Mouse (Mus musculus): ENCODE measurements around the gene Tnnc2. TPM values are rescaled to one million over a fixed set of nuclear protein-coding genes. Genes with fewer than 3 reads are reported as not detected.

Gene Tnnc2
- not detected in 4 replicates for total RNA-seq (2023; ENCODE audit: inconsistent age)

DNA sequence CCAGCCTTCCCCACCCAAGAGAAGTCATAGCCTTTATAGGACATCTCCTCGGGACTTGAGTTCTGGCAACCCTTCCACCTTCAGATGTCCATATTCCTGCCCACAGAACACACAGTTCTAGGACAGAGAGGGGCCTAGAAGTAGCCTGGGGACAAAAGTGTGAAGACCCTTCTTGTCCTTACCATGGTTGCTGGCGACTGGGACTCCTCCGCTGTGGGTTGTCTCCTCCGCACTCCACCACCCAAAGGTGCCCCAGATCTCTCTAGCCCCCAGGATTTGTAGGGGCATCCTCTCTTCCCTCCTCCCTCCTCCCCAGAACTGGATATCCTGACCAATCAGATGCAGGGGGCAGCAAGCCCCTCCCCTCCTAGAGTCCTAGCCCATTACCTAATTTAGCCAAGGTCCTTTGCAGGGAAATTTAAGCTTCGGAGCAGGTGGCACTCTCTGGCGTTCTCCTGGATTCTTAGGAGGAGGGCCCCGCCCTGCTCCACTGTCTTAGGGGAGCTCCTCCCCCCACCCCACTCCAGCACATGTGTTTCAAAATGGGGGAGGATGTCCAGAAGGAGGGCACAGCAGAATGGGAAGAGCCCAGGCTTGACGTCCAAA lies at the start of gene Tnnc2:
Gene Tnnc2 (minus strand): TSS at position 487 of the 606 bp plus-strand sequence.

DNA sequence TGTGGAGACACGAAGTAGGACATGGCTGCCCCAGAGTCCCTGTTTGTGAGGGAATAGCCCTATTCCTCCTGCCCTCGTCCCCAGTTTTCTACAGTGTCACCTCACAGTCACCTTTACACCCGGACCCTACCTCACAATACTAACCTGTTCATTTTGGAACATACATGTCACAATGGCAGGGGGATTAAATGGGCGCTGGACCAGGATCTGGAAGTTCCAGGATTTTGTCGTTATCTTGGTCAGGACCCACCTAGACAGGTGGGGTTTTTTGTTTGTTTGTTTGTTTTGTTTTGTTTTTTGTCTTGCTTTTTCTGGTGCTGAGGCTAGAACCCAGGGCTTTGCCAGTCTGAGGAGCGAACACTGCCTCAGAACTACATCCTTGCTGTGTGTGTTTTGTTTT lies 48.7 kb upstream of the Tnnc2 start, which contains the start of gene Spata25:
Gene Spata25 (minus strand): TSS at position 101 of the 400 bp plus-strand sequence.

DNA sequence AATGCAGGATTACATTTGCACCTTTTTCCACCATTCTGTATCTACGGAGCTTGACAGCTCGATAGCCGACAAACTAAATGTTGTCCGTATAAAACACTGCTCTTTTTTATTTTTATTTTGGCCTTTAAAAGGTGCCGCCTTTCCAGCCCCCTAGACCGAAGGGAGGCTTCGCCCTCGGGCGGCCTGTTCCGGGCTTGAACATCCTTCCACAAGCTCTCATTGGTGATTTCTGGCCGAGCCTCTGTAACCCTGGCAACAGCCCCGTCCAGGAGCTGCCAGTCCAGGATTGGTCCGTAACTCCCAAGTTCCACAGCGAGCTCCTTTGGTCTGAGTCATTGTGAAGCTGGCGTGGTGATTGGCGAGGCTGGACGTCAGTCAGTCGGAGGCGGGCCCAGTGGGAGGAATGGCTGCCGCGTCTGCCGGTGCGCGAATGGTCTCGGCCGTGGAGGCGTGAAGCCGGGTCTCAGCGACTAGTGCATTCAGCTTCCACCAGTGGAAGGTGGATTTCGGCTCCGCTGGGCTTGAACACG lies 42.9 kb upstream of the Tnnc2 start, which contains the start of gene Zswim1:
Gene Zswim1 (plus strand): TSS at position 51 of the 530 bp plus-strand sequence.

DNA sequence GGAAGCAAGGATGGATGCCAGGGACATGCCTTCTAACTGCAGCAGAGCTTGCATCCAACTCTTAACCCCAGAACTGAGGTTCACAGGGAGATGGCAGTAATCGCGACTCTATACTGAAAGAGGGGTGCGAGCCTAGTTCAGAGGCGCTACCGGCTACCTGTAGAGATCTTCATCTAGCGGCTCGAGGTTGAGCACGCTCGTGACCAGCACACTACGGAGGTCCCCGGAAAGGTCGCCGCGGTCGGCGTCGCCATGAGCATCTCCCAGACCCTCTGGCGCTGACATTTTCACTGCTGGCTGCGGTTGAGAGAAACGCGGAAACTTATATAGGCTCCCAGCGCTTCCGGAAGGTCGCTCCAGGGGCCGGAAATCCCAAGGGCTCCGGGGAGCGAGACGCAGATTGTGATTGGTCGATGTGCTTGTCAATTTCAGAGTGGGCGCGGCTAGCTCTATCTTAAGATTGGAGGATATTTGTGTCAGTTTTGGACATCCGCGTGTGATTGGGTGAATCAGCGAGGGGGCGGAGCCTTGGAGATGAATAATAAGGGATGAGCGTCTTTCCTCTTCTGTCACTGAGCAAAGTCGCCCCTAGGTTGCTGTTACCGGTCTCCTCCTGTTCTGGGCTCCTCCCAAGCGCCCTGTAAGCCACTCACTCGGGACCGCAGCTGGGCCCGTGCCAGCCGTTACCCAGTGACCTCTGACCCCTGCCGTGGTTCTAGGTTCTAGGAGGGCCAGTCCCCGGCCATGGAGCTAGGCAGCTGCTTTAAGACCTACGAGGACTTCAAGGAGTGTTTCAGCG lies 25.0 kb upstream of the Tnnc2 start, which contains the start of the genes Acot8 and Zswim3:
Gene Acot8 (minus strand): TSS at position 350 of the 799 bp plus-strand sequence.
Gene Zswim3 (plus strand): TSS at position 566 of the 799 bp plus-strand sequence.

DNA sequence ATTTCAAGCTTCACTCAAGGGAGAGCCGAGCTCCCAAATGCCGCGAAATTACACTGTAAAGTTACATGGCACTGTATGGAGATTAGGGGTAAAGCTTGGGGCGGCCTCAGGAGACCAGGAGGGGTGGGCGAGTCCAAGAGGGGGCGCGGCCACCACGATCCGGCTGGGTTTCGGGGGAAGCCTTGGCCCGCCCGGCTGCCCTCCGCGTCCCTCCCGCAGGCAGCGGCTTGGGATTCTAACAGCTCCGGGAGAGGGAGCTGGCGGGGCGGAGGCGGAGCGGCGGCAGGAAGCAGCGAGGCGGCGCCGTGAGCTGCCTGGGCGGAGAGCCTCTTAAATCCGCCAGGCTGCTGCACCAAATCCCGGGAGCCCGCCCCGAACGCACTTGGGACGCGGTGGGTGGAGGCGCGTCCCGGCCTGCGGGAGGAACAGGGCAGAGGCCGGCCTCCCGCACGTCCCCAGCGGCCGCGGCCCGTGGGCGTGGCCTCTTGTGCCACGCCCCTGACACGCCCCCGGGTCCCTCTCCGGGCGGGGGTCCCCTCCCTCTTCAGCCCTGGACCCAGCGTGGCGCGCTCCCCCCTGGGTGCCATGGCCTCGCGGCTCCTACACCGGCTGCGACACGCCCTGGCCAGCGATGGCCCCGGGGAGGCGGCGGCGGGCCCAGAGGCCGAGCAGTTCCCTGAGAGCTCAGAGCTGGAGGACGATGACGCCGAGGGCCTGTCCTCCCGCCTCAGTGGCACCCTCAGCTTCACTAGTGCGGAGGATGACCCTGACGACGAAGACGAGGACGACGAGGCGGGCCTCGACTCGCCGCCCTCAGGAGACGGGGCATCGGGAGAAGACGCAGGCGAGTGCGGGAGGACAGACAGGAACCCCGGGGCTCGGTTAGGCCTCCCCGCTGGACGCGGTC lies 6.0 kb upstream of the Tnnc2 start, which contains the start of gene Snx21:
Gene Snx21 (plus strand): TSS at position 343 of the 907 bp plus-strand sequence.

DNA sequence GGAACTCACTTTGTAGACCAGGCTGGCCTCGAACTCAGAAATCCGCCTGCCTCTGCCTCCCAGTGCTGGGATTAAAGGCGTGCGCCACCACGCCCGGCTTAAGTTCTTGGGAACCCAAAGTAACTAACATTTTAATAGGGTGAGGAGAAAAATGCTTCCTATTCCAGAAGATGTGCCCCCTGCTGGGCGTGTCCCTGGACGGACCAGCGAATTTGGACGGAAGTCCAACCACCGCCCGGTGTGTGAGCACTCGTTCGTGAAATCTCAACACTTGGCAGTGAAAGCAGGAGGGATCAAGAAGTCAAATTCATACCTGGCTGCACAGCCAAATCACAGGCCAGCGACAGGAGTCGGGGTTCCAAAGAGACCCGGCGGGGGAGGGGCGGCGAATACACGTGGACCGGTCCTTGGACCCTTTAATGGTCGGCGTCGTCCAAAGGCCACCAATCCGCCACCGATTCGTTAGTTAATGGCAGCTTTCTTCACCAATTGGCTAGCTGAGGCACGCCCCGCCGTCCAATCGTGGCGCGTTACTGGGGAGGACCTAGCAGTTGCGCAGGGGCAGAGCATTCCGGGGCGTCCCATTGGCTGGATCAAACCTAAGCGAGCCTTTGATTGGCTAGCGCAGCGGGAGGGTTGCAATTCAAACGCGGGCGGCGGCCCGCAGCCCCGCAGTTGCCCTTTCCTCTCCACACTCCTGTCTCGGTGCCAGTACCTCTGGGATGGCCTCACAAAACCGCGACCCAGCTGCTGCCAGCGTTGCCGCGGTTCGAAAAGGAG lies 10.3 kb downstream of the Tnnc2 start, which contains the start of gene Ube2c:
Gene Ube2c (plus strand): TSS at position 641 of the 780 bp plus-strand sequence.

DNA sequence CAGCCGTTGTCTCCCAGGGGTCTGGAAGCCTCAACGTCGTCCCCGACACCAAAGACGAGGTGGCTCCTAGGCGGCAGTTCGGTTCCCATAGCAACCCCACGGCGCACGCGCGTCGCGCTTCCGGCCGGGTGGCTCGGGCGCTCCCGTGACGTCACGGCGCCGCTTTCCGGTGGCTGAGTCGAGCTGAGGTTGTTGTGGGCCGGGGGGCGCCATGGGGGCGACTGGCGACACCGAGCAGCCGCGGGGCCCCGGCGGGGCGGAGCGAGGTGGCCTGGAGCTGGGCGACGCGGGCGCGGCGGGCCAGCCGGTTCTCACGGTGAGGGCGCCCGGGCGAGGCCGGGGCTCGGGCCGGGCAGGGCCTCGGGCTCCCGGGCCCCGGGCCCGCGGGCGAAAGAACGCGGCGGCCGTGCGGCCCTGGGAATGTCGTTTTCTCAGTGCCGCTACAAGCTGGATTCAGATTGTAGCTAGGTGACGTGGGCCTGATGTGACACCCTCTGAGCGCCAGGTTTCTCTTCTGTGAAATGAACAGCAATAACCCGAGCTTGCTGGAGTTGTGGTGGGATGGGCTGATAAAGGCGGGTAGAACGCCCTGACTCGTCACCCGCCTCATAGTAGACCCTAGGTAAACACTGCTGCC lies 33.8 kb downstream of the Tnnc2 start, which contains the start of the genes Wfdc3 and Dnttip1:
Gene Wfdc3 (minus strand): TSS at position 89 of the 637 bp plus-strand sequence.
Gene Dnttip1 (plus strand): TSS at position 141 of the 637 bp plus-strand sequence.

Other genes starting within 250 kb of the Tnnc2 start
- not detected in 4 replicates for gene Wfdc2, start 217.6 kb downstream of the Tnnc2 start, total RNA-seq (2023; ENCODE audit: inconsistent age)
- not detected in 4 replicates for gene Spint3, start 206.5 kb downstream of the Tnnc2 start, total RNA-seq (2023; ENCODE audit: inconsistent age)
- not detected in 4 replicates for gene Wfdc6a, start 194.5 kb downstream of the Tnnc2 start, total RNA-seq (2023; ENCODE audit: inconsistent age)
- gene Eppin, start 186.4 kb downstream of the Tnnc2 start, total RNA-seq (2023; ENCODE audit: inconsistent age), result not detected in 4 replicates
- gene Wfdc6b, start 166.4 kb downstream of the Tnnc2 start, total RNA-seq (2023; ENCODE audit: inconsistent age), result not detected in 4 replicates
- gene Wfdc8, start 166.3 kb downstream of the Tnnc2 start, total RNA-seq (2023; ENCODE audit: inconsistent age), result not detected in 4 replicates
- not detected in 4 replicates for gene Wfdc16, start 141.2 kb downstream of the Tnnc2 start, total RNA-seq (2023; ENCODE audit: inconsistent age)
- not detected in 4 replicates for gene Wfdc10, start 123.9 kb downstream of the Tnnc2 start, total RNA-seq (2023; ENCODE audit: inconsistent age)
- gene Wfdc9, start 123.4 kb downstream of the Tnnc2 start, total RNA-seq (2023; ENCODE audit: inconsistent age), result not detected in 4 replicates
- gene Wfdc11, start 105.9 kb downstream of the Tnnc2 start, total RNA-seq (2023; ENCODE audit: inconsistent age), result not detected in 4 replicates
- not detected in 4 replicates for gene Wfdc13, start 94.9 kb downstream of the Tnnc2 start, total RNA-seq (2023; ENCODE audit: inconsistent age)
- gene Spint4, start 81.5 kb downstream of the Tnnc2 start, total RNA-seq (2023; ENCODE audit: inconsistent age), result not detected in 4 replicates
- not detected in 4 replicates for gene Spint5, start 64.7 kb downstream of the Tnnc2 start, total RNA-seq (2023; ENCODE audit: inconsistent age)
- gene Wfdc3, start 34.0 kb downstream of the Tnnc2 start, total RNA-seq (2023; ENCODE audit: inconsistent age), result not detected in 4 replicates
- 35.3 to 43.4 TPM (median 39.6 TPM) in 4 replicates for gene Dnttip1, start 34.0 kb downstream of the Tnnc2 start, total RNA-seq (2023; ENCODE audit: inconsistent age)
- gene Ube2c, start 10.1 kb downstream of the Tnnc2 start, total RNA-seq (2023; ENCODE audit: inconsistent age), result 2.6 to 4.9 TPM (median 3.6 TPM) in 4 replicates
- gene Snx21, start 5.9 kb upstream of the Tnnc2 start, total RNA-seq (2023; ENCODE audit: inconsistent age), result 0.60 to 1.5 TPM (median 0.69 TPM) in 4 replicates
- 57.2 to 73.3 TPM (median 63.9 TPM) in 4 replicates for gene Acot8, start 24.9 kb upstream of the Tnnc2 start, total RNA-seq (2023; ENCODE audit: inconsistent age)
- 3.1 to 4.3 TPM (median 3.6 TPM) in 4 replicates for gene Zswim3, start 25.1 kb upstream of the Tnnc2 start, total RNA-seq (2023; ENCODE audit: inconsistent age)
- 7.8 to 9.8 TPM (median 8.5 TPM) in 4 replicates for gene Zswim1, start 42.7 kb upstream of the Tnnc2 start, total RNA-seq (2023; ENCODE audit: inconsistent age)
- gene Spata25, start 48.6 kb upstream of the Tnnc2 start, total RNA-seq (2023; ENCODE audit: inconsistent age), result 0.69 to 0.74 TPM in 2 of 4 replicates, not detected in the others
- gene Ctsa, start 52.9 kb upstream of the Tnnc2 start, total RNA-seq (2023; ENCODE audit: inconsistent age), result 200 to 233 TPM (median 214 TPM) in 4 replicates
- 4.5 to 5.9 TPM (median 4.9 TPM) in 4 replicates for gene Neurl2, start 53.5 kb upstream of the Tnnc2 start, total RNA-seq (2023; ENCODE audit: inconsistent age)
- 8.8 to 12.8 TPM (median 10.6 TPM) in 4 replicates for gene Pltp, start 77.7 kb upstream of the Tnnc2 start, total RNA-seq (2023; ENCODE audit: inconsistent age)
- 91.0 to 95.0 TPM (median 92.9 TPM) in 4 replicates for gene Pcif1, start 99.3 kb upstream of the Tnnc2 start, total RNA-seq (2023; ENCODE audit: inconsistent age)
- gene Zfp335, start 131.8 kb upstream of the Tnnc2 start, total RNA-seq (2023; ENCODE audit: inconsistent age), result 56.4 to 63.7 TPM (median 59.9 TPM) in 4 replicates
- 0.36 to 0.55 TPM (median 0.42 TPM) in 4 replicates for gene Mmp9, start 160.8 kb upstream of the Tnnc2 start, total RNA-seq (2023; ENCODE audit: inconsistent age)
- 0.83 to 1.8 TPM (median 0.92 TPM) in 4 replicates for gene Slc12a5, start 180.8 kb upstream of the Tnnc2 start, total RNA-seq (2023; ENCODE audit: inconsistent age)

Measured in B cell, adult (primary cell).